Mouse (Mus musculus) forebrain, embryonic 15.5 days (tissue): Measurements from ENCODE around the gene Map3k20. TPM values are rescaled to one million over a fixed set of nuclear protein-coding genes. Genes with fewer than 3 reads are reported as not detected.

Experiments
- ATAC-seq: fragments of 200-750 bp; cut with Nextera tagmentation; replicated peaks from 2 replicates; pipeline ENCODE4 v1.8.0; 2017; ENCODE audit warnings: mild to moderate bottlenecking, moderate TSS enrichment, moderate library complexity
- H3K27ac ChIP-seq: fragments of 300-500 bp; sonication (generic); replicated peaks from 2 replicates; pipeline ENCODE4 v1.5.1; 2015; ENCODE audit warnings: mild to moderate bottlenecking, inconsistent platforms
- H3K27me3 ChIP-seq: fragments of 300-500 bp; sonication (generic); 2 replicates; pipeline ENCODE4 v1.6.1; 2015; ENCODE audit warnings: inconsistent platforms
- H3K36me3 ChIP-seq: fragments of 300-500 bp; sonication (generic); 2 replicates; pipeline ENCODE4 v1.6.1; 2015; ENCODE audit warnings: mild to moderate bottlenecking, inconsistent platforms
- H3K4me1 ChIP-seq: fragments of 300-500 bp; sonication (generic); 2 replicates; pipeline ENCODE4 v1.6.1; 2015; ENCODE audit warnings: inconsistent platforms
- H3K4me2 ChIP-seq: fragments of 300-500 bp; sonication (generic); replicated peaks from 2 replicates; pipeline ENCODE4 v1.6.1; 2015; ENCODE audit warnings: mild to moderate bottlenecking, inconsistent platforms
- H3K4me3 ChIP-seq: fragments of 300-500 bp; sonication (generic); 2 replicates; pipeline ENCODE4 v1.5.1; 2015; ENCODE audit warnings: mild to moderate bottlenecking, inconsistent platforms
- H3K9ac ChIP-seq: fragments of 300-500 bp; sonication (generic); replicated peaks from 2 replicates; pipeline ENCODE4 v1.6.1; 2015; ENCODE audit warnings: mild to moderate bottlenecking, inconsistent platforms
- H3K9me3 ChIP-seq: fragments of 300-500 bp; sonication (generic); 2 replicates; pipeline ENCODE4 v1.6.1; 2016; ENCODE audit warnings: inconsistent platforms
- WGBS: fragments of 180-500 bp; shearing (Covaris S2); methylation state at CpG from one replicate; pipeline ENCODE4 v1.1.7; 2015; ENCODE audit warnings: mixed read lengths; 5-methylcytosine and 5-hydroxymethylcytosine counted together
- polyA plus RNA-seq: library from polyadenylated mRNA; unstranded; fragments of >200 nt; fragmentation: Nextera tagmentation; extraction: Ambion mirVana; gene quantifications from 2 replicates; pipeline ENCODE4 v1.2.1, GENCODE M21; 2015

Map3k20 gene
- polyA plus RNA-seq, 1 experiment from 2014 or later, result 3.9 TPM

- Histone ChIP-seq H3K4me2 (no peak overlapping the region), H3K4me1 (peaks cover 5% of the 10 kb centered on the region), H3K27ac (no peak overlapping the region), H3K9ac (no peak overlapping the region), H3K36me3 (no peaks in the 10 kb centered on the region), H3K27me3 (no peaks in the 10 kb centered on the region), H3K4me3 (no peak overlapping the region), H3K9me3 (no peaks in the 10 kb centered on the region)
- no peak for ATAC-seq
- 56% methylated on average over 4 of the region's 4 CpGs for WGBS
These were observed 105.6 kb downstream of the Map3k20 start for GRCm38 (mm10) chr2:72391024-72391423.

GRCm38 (mm10) chr2:72391721-72392120 is 106.3 kb downstream of the Map3k20 start:
- Histone ChIP-seq H3K27ac (no peak overlapping the region), H3K9me3 (no peaks in the 10 kb centered on the region), H3K4me2 (no peak overlapping the region), H3K4me1 (peaks cover 5% of the 10 kb centered on the region), H3K27me3 (no peaks in the 10 kb centered on the region), H3K4me3 (no peak overlapping the region), H3K36me3 (no peaks in the 10 kb centered on the region), H3K9ac (no peak overlapping the region)
- no peak for ATAC-seq
- 93% methylated on average over 2 of the region's 2 CpGs for WGBS

DNA sequence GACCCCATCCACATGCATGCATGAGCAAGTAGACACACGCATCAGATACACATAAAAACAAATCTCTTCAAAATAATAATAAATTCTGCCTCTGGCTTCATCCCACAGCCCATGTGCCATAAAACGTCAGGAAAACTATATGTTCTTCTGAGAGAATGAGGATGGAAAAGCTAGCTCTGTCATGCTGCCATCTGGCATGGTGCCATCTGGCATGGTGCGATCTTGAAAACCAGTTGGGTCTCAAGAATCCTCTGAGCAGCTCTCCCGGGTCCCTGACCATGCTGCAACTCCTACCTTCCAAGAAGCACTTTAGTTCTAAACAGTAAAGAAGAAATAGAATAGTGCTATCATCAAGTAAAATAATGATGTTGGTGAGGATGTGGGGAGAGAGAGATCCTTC is 106.9 kb downstream of the Map3k20 start:
- WGBS, result 38% methylated on average over 4 of the region's 4 CpGs
- Histone ChIP-seq H3K9ac (no peak overlapping the region), H3K27ac (no peak overlapping the region), H3K4me3 (no peak overlapping the region), H3K4me1 (peaks cover 5% of the 10 kb centered on the region), H3K36me3 (no peaks in the 10 kb centered on the region), H3K27me3 (no peaks in the 10 kb centered on the region), H3K9me3 (no peaks in the 10 kb centered on the region), H3K4me2 (no peak overlapping the region)
- no peak for ATAC-seq

GRCm38 (mm10) chr2:72396934-72397333 is 111.5 kb downstream of the Map3k20 start:
- Histone ChIP-seq H3K9ac (no peak overlapping the region), H3K27me3 (no peaks in the 10 kb centered on the region), H3K4me3 (no peak overlapping the region), H3K36me3 (no peaks in the 10 kb centered on the region), H3K27ac (no peak overlapping the region), H3K9me3 (no peaks in the 10 kb centered on the region), H3K4me2 (no peak overlapping the region), H3K4me1 (no peaks in the 10 kb centered on the region)
- 93% methylated on average over 6 of the region's 6 CpGs for WGBS
- ATAC-seq, result no peak

- ATAC-seq, result no peak
- H3K9me3 ChIP-seq, result no peaks in the 10 kb centered on the region
- no peaks in the 10 kb centered on the region for H3K27me3 ChIP-seq
- H3K4me3 ChIP-seq, result no peak overlapping the region
- H3K9ac ChIP-seq, result no peak overlapping the region
- H3K4me1 ChIP-seq, result no peaks in the 10 kb centered on the region
- no peak overlapping the region for H3K27ac ChIP-seq
- H3K36me3 ChIP-seq, result no peaks in the 10 kb centered on the region
- whole genome bisulfite sequencing, result 23% methylated on average over 13 of the region's 13 CpGs
- no peak overlapping the region for H3K4me2 ChIP-seq
These were observed 112.8 kb downstream of the Map3k20 start for GRCm38 (mm10) chr2:72398227-72398626.

- no peaks in the 10 kb centered on the region for H3K9me3 ChIP-seq
- no peaks in the 10 kb centered on the region for H3K27me3 ChIP-seq
- no peak overlapping the region for H3K4me3 ChIP-seq
- ATAC-seq, result no peak
- H3K9ac ChIP-seq, result no peak overlapping the region
- 57% methylated on average over 12 of the region's 12 CpGs for WGBS
- H3K27ac ChIP-seq, result no peak overlapping the region
- no peaks in the 10 kb centered on the region for H3K36me3 ChIP-seq
- no peak overlapping the region for H3K4me2 ChIP-seq
- no peaks in the 10 kb centered on the region for H3K4me1 ChIP-seq
These were observed 114.2 kb downstream of the Map3k20 start for GRCm38 (mm10) chr2:72399469-72400195.

GRCm38 (mm10) chr2:72401290-72401689 is 115.9 kb downstream of the Map3k20 start:
- no peaks in the 10 kb centered on the region for H3K9me3 ChIP-seq
- no peaks in the 10 kb centered on the region for H3K4me1 ChIP-seq
- no peaks in the 10 kb centered on the region for H3K36me3 ChIP-seq
- ATAC-seq, result no peak
- H3K4me3 ChIP-seq, result no peak overlapping the region
- no peak overlapping the region for H3K9ac ChIP-seq
- H3K27ac ChIP-seq, result no peak overlapping the region
- no peak overlapping the region for H3K4me2 ChIP-seq
- no peaks in the 10 kb centered on the region for H3K27me3 ChIP-seq
- 89% methylated on average over 9 of the region's 9 CpGs for WGBS

DNA sequence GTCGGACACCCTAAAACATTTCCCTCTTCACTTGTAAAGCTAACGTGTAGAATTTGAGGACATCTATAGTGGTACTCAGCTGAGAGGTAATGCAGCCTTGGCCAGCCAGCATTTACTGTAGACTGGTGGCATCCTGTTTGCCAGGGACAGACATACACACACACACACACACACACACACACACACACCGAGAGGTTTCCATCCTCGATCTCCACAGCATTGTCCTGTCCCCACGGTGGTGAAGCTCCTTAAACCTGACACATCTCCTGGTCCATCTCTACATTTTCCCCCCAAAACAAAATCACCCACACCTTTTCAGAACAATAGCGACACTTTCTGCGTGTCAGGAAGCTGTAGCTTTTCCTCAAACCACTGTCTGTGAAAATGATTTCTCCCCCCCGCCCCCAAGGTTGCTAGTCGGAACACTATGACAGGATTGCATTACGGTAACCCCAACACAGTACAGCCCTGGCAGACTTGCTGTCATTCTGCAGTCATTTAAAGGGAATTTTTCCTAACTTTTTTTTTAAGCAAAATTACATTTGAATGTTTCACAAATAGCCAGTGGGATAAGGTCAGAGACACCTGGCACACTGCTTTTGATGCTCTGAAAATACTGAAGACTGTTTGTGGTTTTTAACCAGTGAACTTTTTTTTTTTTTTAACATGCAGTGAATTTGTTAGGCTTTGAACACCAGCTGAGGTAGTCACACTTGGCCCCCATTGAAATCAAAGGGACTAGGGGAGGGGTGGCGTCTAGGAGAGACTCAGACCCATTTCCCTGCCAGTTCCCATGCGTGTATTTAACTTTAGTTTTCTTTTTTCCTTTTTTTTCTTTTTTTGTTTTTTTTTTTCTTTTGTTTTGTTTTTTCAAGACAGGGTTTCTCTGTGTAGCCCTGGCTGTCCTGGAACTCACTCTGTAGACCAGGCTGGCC is 120.5 kb downstream of the Map3k20 start:
- H3K27ac ChIP-seq, result no peak overlapping the region
- ATAC-seq, result no peak
- H3K4me2 ChIP-seq, result no peak overlapping the region
- no peaks in the 10 kb centered on the region for H3K27me3 ChIP-seq
- no peaks in the 10 kb centered on the region for H3K36me3 ChIP-seq
- H3K4me1 ChIP-seq, result peaks cover 12% of the 10 kb centered on the region
- no peaks in the 10 kb centered on the region for H3K9me3 ChIP-seq
- H3K4me3 ChIP-seq, result no peak overlapping the region
- no peak overlapping the region for H3K9ac ChIP-seq
- WGBS, result 83% methylated on average over 12 of the region's 12 CpGs

DNA sequence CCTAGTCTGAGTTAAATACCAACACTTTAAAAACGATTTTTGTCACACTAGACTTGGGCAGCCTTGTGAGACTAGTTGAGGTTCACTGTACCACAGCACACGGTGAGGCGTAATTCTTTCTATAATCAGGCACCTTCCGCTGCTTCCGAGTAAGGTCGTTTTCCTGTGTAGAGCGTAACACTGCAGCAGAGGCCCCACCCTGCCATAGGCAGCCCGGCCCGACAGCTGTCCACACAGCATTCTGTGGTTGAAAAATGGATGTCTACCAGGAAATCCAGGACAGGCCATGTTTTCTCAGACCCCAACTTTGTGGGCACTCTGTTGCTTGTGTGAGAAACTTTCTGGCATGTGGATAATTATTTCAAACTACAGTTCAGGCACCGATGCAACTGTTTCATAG is 121.3 kb downstream of the Map3k20 start:
- no peak overlapping the region for H3K4me3 ChIP-seq
- peaks cover 12% of the 10 kb centered on the region for H3K4me1 ChIP-seq
- no peaks in the 10 kb centered on the region for H3K36me3 ChIP-seq
- ATAC-seq, result no peak
- H3K9ac ChIP-seq, result no peak overlapping the region
- 68% methylated on average over 10 of the region's 10 CpGs for WGBS
- H3K27me3 ChIP-seq, result no peaks in the 10 kb centered on the region
- no peaks in the 10 kb centered on the region for H3K9me3 ChIP-seq
- no peak overlapping the region for H3K4me2 ChIP-seq
- no peak overlapping the region for H3K27ac ChIP-seq

DNA sequence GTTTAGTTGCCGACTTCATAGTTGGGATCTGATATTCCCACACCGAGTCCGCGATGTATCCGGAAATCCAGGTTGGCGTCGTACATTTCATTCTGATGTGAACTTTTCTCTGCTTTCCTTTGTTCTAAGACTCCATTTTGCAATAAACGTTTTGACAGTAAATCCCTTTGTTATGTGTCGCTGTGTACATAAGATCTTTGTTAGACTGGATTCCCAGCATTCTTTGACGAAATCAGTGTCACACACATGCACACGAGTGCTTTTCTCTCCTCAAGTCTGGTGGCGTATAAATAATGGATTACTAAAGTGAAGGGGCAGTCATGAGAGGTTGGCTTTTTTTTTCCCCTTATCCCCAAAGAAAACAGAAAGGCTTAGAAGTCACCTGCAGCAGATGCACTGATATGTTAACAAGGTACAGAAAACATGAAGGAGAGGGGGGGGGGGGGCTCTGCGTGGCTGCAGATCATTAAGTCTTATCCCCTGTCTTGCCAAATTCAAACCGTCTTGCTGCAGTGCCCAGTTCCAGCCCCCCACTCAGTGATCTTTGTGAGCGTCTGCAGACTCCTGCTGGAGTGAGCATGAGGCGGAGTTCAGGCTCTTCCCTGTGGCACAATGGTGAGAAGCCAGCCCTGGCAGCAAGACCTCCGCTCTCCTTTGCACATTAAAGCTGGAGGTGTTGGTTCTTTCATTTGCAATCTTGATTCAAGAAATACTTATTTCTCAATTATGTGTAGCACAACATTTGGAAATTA is 122.1 kb downstream of the Map3k20 start:
- no peak overlapping the region for H3K4me2 ChIP-seq
- WGBS, result 45% methylated on average over 17 of the region's 17 CpGs
- no peaks in the 10 kb centered on the region for H3K27me3 ChIP-seq
- H3K4me3 ChIP-seq, result no peak overlapping the region
- H3K27ac ChIP-seq, result 0 out of 2 replicates have a peak overlapping the region, but pooled peaks have one; percentile 12
- ATAC-seq, result no peak
- H3K9me3 ChIP-seq, result no peaks in the 10 kb centered on the region
- no peaks in the 10 kb centered on the region for H3K36me3 ChIP-seq
- H3K9ac ChIP-seq, result no peak overlapping the region
- H3K4me1 ChIP-seq, result peaks cover 12% of the 10 kb centered on the region

- Histone ChIP-seq H3K4me2 (no peak overlapping the region), H3K27me3 (no peaks in the 10 kb centered on the region), H3K4me3 (no peak overlapping the region), H3K27ac (no peak overlapping the region), H3K4me1 (peaks cover 12% of the 10 kb centered on the region), H3K9me3 (no peaks in the 10 kb centered on the region), H3K36me3 (no peaks in the 10 kb centered on the region), H3K9ac (no peak overlapping the region)
- ATAC-seq, result no peak
- WGBS, result 84% methylated on average over 10 of the region's 10 CpGs
These were observed 124.5 kb downstream of the Map3k20 start for GRCm38 (mm10) chr2:72409968-72410367.

DNA sequence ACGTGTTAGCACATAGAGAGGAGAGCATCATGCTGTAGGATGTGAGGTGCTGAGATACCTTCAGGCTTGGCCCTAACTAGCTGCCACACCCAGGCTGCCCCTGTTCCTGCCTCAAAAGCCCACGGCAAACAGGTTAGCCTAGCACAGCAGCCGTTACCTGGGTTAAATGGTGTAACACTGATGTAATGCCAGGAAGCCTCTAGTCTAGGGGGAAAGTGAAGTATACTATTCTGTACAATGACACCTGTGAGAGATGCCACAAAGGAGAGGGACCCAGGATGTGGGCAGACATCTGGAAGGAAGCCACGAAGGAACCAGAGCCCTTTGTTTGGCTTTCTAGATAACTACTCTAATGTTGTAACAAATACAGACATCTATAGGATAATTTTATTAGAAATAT is 126.8 kb downstream of the Map3k20 start:
- 89% methylated on average over 4 of the region's 4 CpGs for WGBS
- no peaks in the 10 kb centered on the region for H3K27me3 ChIP-seq

More for the DNA sequence above, 126.8 kb downstream of the Map3k20 start:
- Histone ChIP-seq H3K27ac (no peak overlapping the region), H3K9me3 (no peaks in the 10 kb centered on the region), H3K36me3 (no peaks in the 10 kb centered on the region), H3K4me2 (no peak overlapping the region), H3K4me1 (peaks cover 6% of the 10 kb centered on the region), H3K9ac (no peak overlapping the region), H3K4me3 (no peak overlapping the region)
- ATAC-seq, result no peak
